Mouse (Mus musculus) stomach, postnatal 0 days (tissue): ENCODE measurements at regions not wholly inside any gene's neighbourhood (a gene's known extent, or its start where the extent isn't known, plus 50 kb on each side); places are given as distances from the start of the nearest gene placed in this dataset.

Experiments
- CTCF ChIP-seq: IDR thresholded peaks from 2 replicates; pipeline ENCODE4 v1.5.1; 2016; ENCODE audit warnings: antibody characterized with exemption, low read depth, mild to moderate bottlenecking, moderate library complexity
- EP300 ChIP-seq: optimal IDR thresholded peaks from 2 replicates; pipeline ENCODE3; 2016; ENCODE audit warnings: antibody characterized with exemption

DNA sequence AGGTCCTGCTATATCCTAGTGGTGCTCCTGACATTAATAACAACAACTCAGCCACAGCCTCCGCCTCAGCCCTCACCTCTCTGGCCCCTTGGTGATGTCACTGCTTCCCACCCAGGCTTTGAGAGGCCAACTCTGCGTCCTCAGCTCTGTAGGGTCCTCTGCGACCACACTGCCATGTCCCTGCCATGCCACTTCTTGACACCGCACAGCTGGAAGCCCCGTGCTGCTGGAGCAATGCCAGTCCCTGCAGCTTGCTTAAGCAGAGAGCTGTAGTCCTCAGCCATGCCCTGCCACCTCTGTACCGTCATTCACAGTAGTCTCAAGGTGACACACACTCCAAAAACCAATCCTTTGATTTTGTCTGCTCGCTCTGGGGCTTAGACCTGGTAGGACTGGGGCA lies 101.3 kb downstream of the Pdgfra start:
- no peak for TF ChIP-seq CTCF
- no peak for TF ChIP-seq EP300
